Mouse (Mus musculus) lung, embryonic 16.5 days (tissue): ENCODE data around the gene Atp1b1. TPM values are rescaled to one million over a fixed set of nuclear protein-coding genes. Genes with fewer than 3 reads are reported as not detected.

Experiments
- ATAC-seq: fragments of 200-750 bp; cut with Nextera tagmentation; 2 replicates; pipeline ENCODE4 v1.8.0; 2017; ENCODE audit warnings: low read depth, mild to moderate bottlenecking, moderate library complexity
- H3K27ac ChIP-seq: fragments of 300-500 bp; sonication (generic); 2 replicates; pipeline ENCODE4 v1.5.1; 2014; ENCODE audit warnings: mild to moderate bottlenecking, control low read depth, low read length
- H3K27me3 ChIP-seq: fragments of 300-500 bp; sonication (generic); 2 replicates; pipeline ENCODE4 v1.6.1; 2014; ENCODE audit warnings: low read depth, low read length, mixed read lengths; ENCODE audit not compliant: control insufficient read depth, insufficient read depth
- H3K36me3 ChIP-seq: fragments of 300-500 bp; sonication (generic); 2 replicates; pipeline ENCODE4 v1.6.1; 2014; ENCODE audit warnings: low read length; ENCODE audit not compliant: control insufficient read depth, insufficient read depth
- H3K4me1 ChIP-seq: fragments of 300-500 bp; sonication (generic); replicated peaks from 2 replicates; pipeline ENCODE4 v1.6.1; 2014; ENCODE audit warnings: low read length, mixed read lengths; ENCODE audit not compliant: control insufficient read depth, insufficient read depth
- H3K4me2 ChIP-seq: fragments of 300-500 bp; sonication (generic); 2 replicates; pipeline ENCODE4 v1.6.1; 2014; ENCODE audit warnings: low read depth, low read length, control low read depth
- H3K4me3 ChIP-seq: fragments of 300-500 bp; sonication (generic); 2 replicates; pipeline ENCODE4 v1.5.1; 2014; ENCODE audit warnings: mild to moderate bottlenecking, low read length, control low read depth
- H3K9ac ChIP-seq: fragments of 300-500 bp; sonication (generic); 2 replicates; pipeline ENCODE4 v1.6.1; 2014; ENCODE audit warnings: low read length, control low read depth
- H3K9me3 ChIP-seq: fragments of 300-500 bp; sonication (generic); 2 replicates; pipeline ENCODE4 v1.6.1; 2016; ENCODE audit warnings: low read length; ENCODE audit not compliant: control insufficient read depth
- WGBS: fragments of 180-500 bp; shearing (Covaris S2); extraction: QIAGEN DNeasy Blood & Tissue Kit; methylation state at CpG from one replicate; pipeline ENCODE4 v1.1.7; 2014; 5-methylcytosine and 5-hydroxymethylcytosine counted together
- polyA plus RNA-seq: library from polyadenylated mRNA; unstranded; fragments of >200 nt; fragmentation: Nextera tagmentation; extraction: Ambion mirVana; gene quantifications from 2 replicates; pipeline ENCODE4 v1.2.1, GENCODE M21; 2015

The Atp1b1 gene
- polyA plus RNA-seq, 1 experiment from 2014 or later, result 135 TPM

GRCm38 (mm10) chr1:164470985-164471384 is 12.8 kb upstream of the Atp1b1 start:
- no peaks in the 10 kb centered on the region for H3K9me3 ChIP-seq
- H3K27ac ChIP-seq, result no peak overlapping the region
- ATAC-seq, result no peak
- no peaks in the 10 kb centered on the region for H3K27me3 ChIP-seq
- H3K4me3 ChIP-seq, result no peak overlapping the region
- H3K9ac ChIP-seq, result no peak overlapping the region
- WGBS, result 60% methylated on average over 6 of the region's 6 CpGs
- no peaks in the 10 kb centered on the region for H3K4me1 ChIP-seq
- no peak overlapping the region for H3K4me2 ChIP-seq
- no peaks in the 10 kb centered on the region for H3K36me3 ChIP-seq

- Histone ChIP-seq H3K4me2 (no peak overlapping the region), H3K9me3 (no peaks in the 10 kb centered on the region), H3K27ac (no peak overlapping the region), H3K9ac (no peak overlapping the region), H3K4me1 (no peaks in the 10 kb centered on the region), H3K36me3 (no peaks in the 10 kb centered on the region), H3K27me3 (no peaks in the 10 kb centered on the region), H3K4me3 (no peak overlapping the region)
- ATAC-seq, result no peak
- WGBS, result 71% methylated on average over 8 of the region's 8 CpGs
Measured at GRCm38 (mm10) chr1:164468329-164468728, 10.2 kb upstream of the Atp1b1 start.

GRCm38 (mm10) chr1:164467406-164467805 is 9.3 kb upstream of the Atp1b1 start:
- WGBS, result 82% methylated on average over 10 of the region's 10 CpGs
- Histone ChIP-seq H3K4me1 (no peaks in the 10 kb centered on the region), H3K4me3 (no peak overlapping the region), H3K4me2 (no peak overlapping the region), H3K36me3 (no peaks in the 10 kb centered on the region), H3K9me3 (no peaks in the 10 kb centered on the region), H3K27ac (no peak overlapping the region), H3K9ac (no peak overlapping the region), H3K27me3 (no peaks in the 10 kb centered on the region)
- ATAC-seq, result no peak

- peaks cover 26% of the 10 kb centered on the region for H3K27me3 ChIP-seq
- peak overlapping the region; percentile 19; the same call in 1 of the 2 replicates for H3K4me2 ChIP-seq
- no peak for ATAC-seq
- peaks cover 13% of the 10 kb centered on the region; the same call in 1 of the 2 replicates for H3K4me1 ChIP-seq
- H3K27ac ChIP-seq, result no peak overlapping the region
- WGBS, result 27% methylated on average over 10 of the region's 10 CpGs
- H3K9ac ChIP-seq, result no peak overlapping the region
- H3K36me3 ChIP-seq, result no peaks in the 10 kb centered on the region
- no peaks in the 10 kb centered on the region for H3K9me3 ChIP-seq
- no peak overlapping the region for H3K4me3 ChIP-seq
Measured at GRCm38 (mm10) chr1:164461726-164462125, 3.6 kb upstream of the Atp1b1 start.

DNA sequence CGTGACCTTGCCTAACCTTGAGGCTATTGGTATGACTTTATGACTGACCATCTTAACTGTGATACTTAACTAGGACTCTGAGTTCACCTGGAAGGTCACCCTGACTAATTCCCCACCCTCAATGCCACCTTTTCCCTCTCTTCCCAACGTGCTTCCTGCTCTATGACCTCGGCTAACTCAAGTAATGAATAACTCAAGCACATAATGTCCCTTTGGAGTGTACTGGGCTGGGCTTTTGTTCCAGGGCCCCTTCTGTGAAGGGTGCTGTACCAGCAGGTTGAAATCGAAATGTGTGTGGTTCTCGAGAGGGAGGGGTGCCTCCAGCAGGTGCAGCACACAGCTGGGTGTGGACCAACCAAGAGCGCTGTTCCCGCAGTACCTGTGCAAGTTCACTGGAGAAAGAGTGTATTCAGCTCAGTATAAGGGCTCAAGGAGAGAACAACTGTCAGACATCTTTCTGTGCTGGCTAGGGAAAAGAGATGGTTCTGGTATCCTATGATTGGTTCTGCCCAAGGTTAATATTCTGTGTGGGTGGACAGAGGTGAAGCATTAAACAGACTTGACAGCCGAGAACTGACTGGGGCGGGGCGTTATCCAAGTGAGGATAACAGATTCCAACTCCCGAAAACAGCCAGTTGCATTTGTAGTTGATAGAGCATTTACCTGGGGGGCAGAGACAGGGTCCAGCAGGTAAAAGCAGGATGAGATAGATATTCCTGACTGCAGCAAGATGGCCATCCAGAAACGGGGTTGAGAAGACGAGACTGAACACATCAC is 3.0 kb upstream of the Atp1b1 start:
- H3K27me3 ChIP-seq, result peaks cover 30% of the 10 kb centered on the region
- 0 out of 2 replicates have a peak overlapping the region, but pooled peaks have one; percentile 19 for H3K4me2 ChIP-seq
- no peak overlapping the region for H3K9ac ChIP-seq
- peaks cover 13% of the 10 kb centered on the region; the same call in 1 of the 2 replicates for H3K4me1 ChIP-seq
- peak; percentile 8; the same call in 1 of the 2 replicates for ATAC-seq
- H3K9me3 ChIP-seq, result no peaks in the 10 kb centered on the region
- 50% methylated on average over 13 of the region's 13 CpGs for WGBS
- H3K36me3 ChIP-seq, result no peaks in the 10 kb centered on the region
- peak overlapping the region; percentile 31 for H3K27ac ChIP-seq
- H3K4me3 ChIP-seq, result no peak overlapping the region

GRCm38 (mm10) chr1:164459127-164459905 is 1.2 kb upstream of the Atp1b1 start:
- no peaks in the 10 kb centered on the region for H3K36me3 ChIP-seq
- WGBS, result 47% methylated on average over 12 of the region's 12 CpGs
- H3K9me3 ChIP-seq, result no peaks in the 10 kb centered on the region
- H3K4me2 ChIP-seq, result peak overlapping the region; percentile 86
- peaks cover 35% of the 10 kb centered on the region for H3K27me3 ChIP-seq
- ATAC-seq, result no peak
- H3K9ac ChIP-seq, result peak overlapping the region; percentile 7
- peaks cover 13% of the 10 kb centered on the region; the same call in 1 of the 2 replicates for H3K4me1 ChIP-seq
- H3K27ac ChIP-seq, result peak overlapping the region; percentile 88
- peak overlapping the region; percentile 74 for H3K4me3 ChIP-seq

DNA sequence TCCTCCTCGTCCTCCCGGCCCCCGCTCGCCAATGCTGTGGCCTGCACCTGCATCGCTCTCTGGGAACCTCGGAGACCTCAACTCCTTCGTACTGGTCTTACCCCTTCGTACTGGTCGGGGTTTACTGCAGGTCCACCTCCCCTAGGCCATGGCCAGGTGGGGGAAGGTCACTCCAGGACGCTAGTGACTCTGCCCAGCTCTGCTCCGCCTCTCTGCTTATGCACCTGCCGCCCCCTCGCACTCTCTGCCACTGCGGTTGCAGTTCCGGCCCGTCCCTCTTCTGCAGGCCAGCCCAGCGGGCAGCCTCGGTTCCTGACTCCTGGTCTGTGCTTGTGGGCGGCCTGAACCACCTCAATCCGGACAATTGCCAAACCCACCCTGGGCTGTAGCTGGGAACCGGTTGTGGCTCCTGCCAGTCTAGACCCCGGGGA is 481 bp upstream of the Atp1b1 start:
- H3K36me3 ChIP-seq, result no peaks in the 10 kb centered on the region
- 3% methylated on average over 22 of the region's 22 CpGs for WGBS

DNA sequence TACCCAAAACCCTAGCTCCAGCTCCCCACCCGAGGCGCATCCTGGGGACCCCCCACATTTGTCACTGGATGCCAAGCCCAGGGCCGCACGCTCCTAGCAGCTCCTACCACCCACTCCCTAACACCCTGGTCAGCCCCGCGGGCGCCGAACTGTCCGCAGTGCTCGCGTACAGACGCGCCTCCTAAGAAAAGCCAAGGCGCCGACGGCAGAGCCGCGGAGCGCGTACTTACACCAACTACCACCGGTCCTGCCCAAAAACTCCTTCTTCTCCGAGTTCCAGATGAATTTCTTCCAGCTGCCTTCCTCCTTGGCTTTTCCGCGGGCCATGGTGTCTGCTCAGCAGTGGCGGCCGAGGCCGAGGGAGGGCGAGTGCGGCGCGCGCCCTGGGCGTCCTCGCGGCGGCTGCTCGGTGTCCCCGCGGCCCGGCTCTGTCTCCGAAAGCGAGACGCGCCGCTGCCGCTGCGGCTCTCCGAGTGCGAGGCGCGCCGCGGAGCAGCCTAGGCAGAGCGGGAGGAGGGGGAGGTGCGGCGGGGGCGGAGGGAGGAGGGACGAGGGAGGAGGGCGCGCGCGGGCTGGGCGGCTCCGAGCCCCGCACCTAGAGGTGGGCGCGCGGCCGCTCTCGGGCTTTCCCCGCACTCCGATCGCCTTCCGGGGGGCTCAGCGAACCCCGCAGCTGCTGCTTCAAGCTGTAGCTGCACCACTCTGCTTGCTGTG is 467 bp downstream of the Atp1b1 start:
- Histone ChIP-seq H3K4me1 (peaks cover 13% of the 10 kb centered on the region; the same call in 1 of the 2 replicates), H3K27ac (peak overlapping the region; percentile 95), H3K9me3 (no peaks in the 10 kb centered on the region), H3K4me3 (peak overlapping the region; percentile 74), H3K36me3 (no peaks in the 10 kb centered on the region), H3K4me2 (peak overlapping the region; percentile 86), H3K27me3 (peaks cover 35% of the 10 kb centered on the region), H3K9ac (peak overlapping the region; percentile 80)
- ATAC-seq, result peak; percentile 77
- WGBS, result under 1% methylated on average over 57 of the region's 76 CpGs

More for the DNA sequence above, 481 bp upstream of the Atp1b1 start:
- peaks cover 35% of the 10 kb centered on the region for H3K27me3 ChIP-seq
- H3K27ac ChIP-seq, result peak overlapping the region; percentile 88
- peak overlapping the region; percentile 86 for H3K4me2 ChIP-seq
- H3K4me3 ChIP-seq, result peak overlapping the region; percentile 74
- H3K9me3 ChIP-seq, result no peaks in the 10 kb centered on the region
- peak; percentile 61 for ATAC-seq
- peak overlapping the region; percentile 69 for H3K9ac ChIP-seq
- H3K4me1 ChIP-seq, result peaks cover 13% of the 10 kb centered on the region; the same call in 1 of the 2 replicates
